Mouse (Mus musculus): Measurements from ENCODE around the gene Cdh11. TPM values are rescaled to one million over a fixed set of nuclear protein-coding genes. Genes with fewer than 3 reads are reported as not detected.

The Cdh11 gene
- total and polyA plus RNA-seq, 3 experiments: 0.07 TPM; not detected in 2

DNA sequence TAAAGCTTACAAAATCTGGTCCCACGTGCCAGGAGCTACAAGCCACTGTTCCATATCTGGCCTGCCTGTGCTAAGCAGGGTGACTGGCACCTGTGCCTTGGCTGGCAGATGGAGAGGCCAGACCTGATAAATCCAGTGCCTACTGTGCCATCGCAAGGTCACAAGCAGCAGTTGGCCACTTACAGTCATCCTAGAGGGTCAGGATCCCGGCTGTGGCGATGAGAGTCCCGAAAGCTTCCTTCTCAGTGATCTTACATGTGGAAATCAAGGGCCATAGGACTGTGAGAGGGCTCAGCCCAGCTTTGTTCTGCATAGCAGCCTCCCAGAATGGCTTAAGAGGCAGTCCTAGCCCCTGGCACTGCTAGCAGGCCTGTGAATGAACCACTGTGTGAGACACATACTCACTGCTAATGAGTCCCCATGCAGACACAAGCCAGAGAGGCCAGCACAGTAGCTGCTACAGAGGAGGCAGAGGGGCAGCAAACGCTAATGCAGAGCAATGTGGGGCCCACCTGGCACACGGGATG lies 46.4 kb downstream of the Cdh11 start:
- H3K27me3 ChIP-seq (ENCODE audit: control insufficient read depth in 1 of 2, insufficient read depth in 2 of 2, low read length in 2 of 2): no peaks in the 10 kb centered on the region
- H3K9me3 ChIP-seq (replicated peaks; ENCODE audit: insufficient read depth, low read length): no peaks in the 10 kb centered on the region
- TF ChIP-seq MYC (IDR thresholded peaks at IDR 0.05; ENCODE audit: low read depth, low read length): no peak
- TF ChIP-seq SMC3 (IDR thresholded peaks at IDR 0.05; ENCODE audit: low read depth, low read length): no peak
- TF ChIP-seq ZKSCAN1 (IDR thresholded peaks at IDR 0.05; ENCODE audit: low read depth, low read length): no peak
- TF ChIP-seq MYB (IDR thresholded peaks at IDR 0.05; ENCODE audit: low read depth, low read length): no peak
- TF ChIP-seq MAZ (IDR thresholded peaks at IDR 0.05; ENCODE audit: low read depth, low read length): no peak
- no peak for TF ChIP-seq MEF2A (IDR thresholded peaks at IDR 0.05; ENCODE audit: extremely low read depth, insufficient replicate concordance, low read depth, low read length, poor library complexity, severe bottlenecking)
- H3K4me3 ChIP-seq (ENCODE audit: control insufficient read depth in 1 of 2, insufficient read depth in 1 of 2, low read depth in 2 of 2, low read length in 2 of 2): no peak overlapping the region
- H3K4me1 ChIP-seq (ENCODE audit: control insufficient read depth in 1 of 2, insufficient read depth in 2 of 2, low read length in 2 of 2): no peaks in the 10 kb centered on the region
- H3K36me3 ChIP-seq (ENCODE audit: control insufficient read depth in 1 of 2, insufficient read depth in 2 of 2, low read length in 2 of 2): no peaks in the 10 kb centered on the region
- H3K79me2 ChIP-seq (ENCODE audit: control insufficient read depth, insufficient read depth, low read length, poor library complexity): no peaks in the 10 kb centered on the region
- no peak overlapping the region for H3K27ac ChIP-seq (ENCODE audit: control insufficient read depth, low read depth, low read length)
- H3K9ac ChIP-seq (ENCODE audit: control insufficient read depth, low read depth, low read length, poor library complexity, severe bottlenecking): no peak overlapping the region
- DNase-seq (ENCODE audit: low read depth, low spot score): no peak

DNA sequence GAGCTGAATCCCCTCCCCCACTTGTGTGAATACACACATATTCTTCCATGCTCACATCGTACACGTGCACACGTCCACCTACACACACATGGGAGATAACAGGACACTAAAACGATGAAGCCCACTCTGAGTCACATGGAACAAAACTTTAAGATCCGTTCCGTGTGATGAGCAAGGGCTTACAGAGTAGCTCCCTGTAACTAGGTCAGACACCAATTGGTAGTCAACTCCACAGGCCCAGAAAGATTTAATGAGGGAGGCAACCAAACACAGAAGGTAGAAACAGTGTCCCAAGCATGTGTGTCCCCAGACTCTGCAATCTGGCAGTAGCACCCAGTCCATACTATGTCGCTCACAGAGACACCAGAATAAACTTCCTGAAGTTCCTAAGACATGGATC lies 47.0 kb downstream of the Cdh11 start:
- H3K36me3 ChIP-seq (ENCODE audit: control insufficient read depth in 1 of 2, insufficient read depth in 2 of 2, low read length in 2 of 2): no peaks in the 10 kb centered on the region
- H3K27ac ChIP-seq (ENCODE audit: control insufficient read depth, low read depth, low read length): no peak overlapping the region
- no peak overlapping the region for H3K9ac ChIP-seq (ENCODE audit: control insufficient read depth, low read depth, low read length, poor library complexity, severe bottlenecking)
- no peak for TF ChIP-seq RAD21 (IDR thresholded peaks at IDR 0.05; ENCODE audit: low read depth, low read length)
- no peak for TF ChIP-seq TCF12 (IDR thresholded peaks at IDR 0.05; ENCODE audit: low read depth, low read length)
- no peak for TF ChIP-seq HCFC1 (IDR thresholded peaks at IDR 0.05; ENCODE audit: low read depth, low read length)
- TF ChIP-seq CHD2 (IDR thresholded peaks at IDR 0.05; ENCODE audit: low read length): no peak
- no peak for TF ChIP-seq USF1 (IDR thresholded peaks at IDR 0.05; ENCODE audit: low read depth, low read length)
- TF ChIP-seq TAL1 (IDR thresholded peaks at IDR 0.05; ENCODE audit: low read length): no peak
- TF ChIP-seq ELF1 (IDR thresholded peaks at IDR 0.05; ENCODE audit: low read depth, low read length): no peak
- no peak for TF ChIP-seq ZMIZ1 (IDR thresholded peaks at IDR 0.05; ENCODE audit: low read depth, low read length)
- no peak for TF ChIP-seq ZKSCAN1 (IDR thresholded peaks at IDR 0.05; ENCODE audit: low read depth, low read length)
- TF ChIP-seq KAT2A (conservative IDR thresholded peaks at IDR 0.05; ENCODE audit: low read depth, low read length): no peak
- no peak for TF ChIP-seq POLR2AphosphoS2 (IDR thresholded peaks at IDR 0.05; ENCODE audit: low read length)
- no peak for TF ChIP-seq POLR2AphosphoS5 (IDR thresholded peaks at IDR 0.05; ENCODE audit: borderline replicate concordance, low read depth, low read length)
- no peak for TF ChIP-seq MYC (IDR thresholded peaks at IDR 0.05; ENCODE audit: low read depth, low read length)
- no peak for TF ChIP-seq NRF1 (IDR thresholded peaks at IDR 0.05; ENCODE audit: insufficient read depth, low read depth, low read length, poor library complexity, severe bottlenecking)
- TF ChIP-seq MEF2A (IDR thresholded peaks at IDR 0.05; ENCODE audit: extremely low read depth, insufficient replicate concordance, low read depth, low read length, poor library complexity, severe bottlenecking): no peak
- TF ChIP-seq MAZ (IDR thresholded peaks at IDR 0.05; ENCODE audit: low read depth, low read length): no peak
- no peaks in the 10 kb centered on the region for H3K4me1 ChIP-seq (ENCODE audit: control insufficient read depth in 1 of 2, insufficient read depth in 2 of 2, low read length in 2 of 2)
- no peaks in the 10 kb centered on the region for H3K27me3 ChIP-seq (ENCODE audit: control insufficient read depth in 1 of 2, insufficient read depth in 2 of 2, low read length in 2 of 2)
- no peaks in the 10 kb centered on the region for H3K79me2 ChIP-seq (ENCODE audit: control insufficient read depth, insufficient read depth, low read length, poor library complexity)
- no peak overlapping the region for H3K4me3 ChIP-seq (ENCODE audit: control insufficient read depth in 1 of 2, insufficient read depth in 1 of 2, low read depth in 2 of 2, low read length in 2 of 2)
- no peaks in the 10 kb centered on the region for H3K9me3 ChIP-seq (replicated peaks; ENCODE audit: insufficient read depth, low read length)
- no peak for DNase-seq (ENCODE audit: low read depth, low spot score)
